Mouse (Mus musculus): ENCODE data around the gene Vrk1. TPM values are rescaled to one million over a fixed set of nuclear protein-coding genes. Genes with fewer than 3 reads are reported as not detected.

Gene Vrk1
- total RNA-seq, 1 experiment from 2014 or later: 167 TPM

DNA sequence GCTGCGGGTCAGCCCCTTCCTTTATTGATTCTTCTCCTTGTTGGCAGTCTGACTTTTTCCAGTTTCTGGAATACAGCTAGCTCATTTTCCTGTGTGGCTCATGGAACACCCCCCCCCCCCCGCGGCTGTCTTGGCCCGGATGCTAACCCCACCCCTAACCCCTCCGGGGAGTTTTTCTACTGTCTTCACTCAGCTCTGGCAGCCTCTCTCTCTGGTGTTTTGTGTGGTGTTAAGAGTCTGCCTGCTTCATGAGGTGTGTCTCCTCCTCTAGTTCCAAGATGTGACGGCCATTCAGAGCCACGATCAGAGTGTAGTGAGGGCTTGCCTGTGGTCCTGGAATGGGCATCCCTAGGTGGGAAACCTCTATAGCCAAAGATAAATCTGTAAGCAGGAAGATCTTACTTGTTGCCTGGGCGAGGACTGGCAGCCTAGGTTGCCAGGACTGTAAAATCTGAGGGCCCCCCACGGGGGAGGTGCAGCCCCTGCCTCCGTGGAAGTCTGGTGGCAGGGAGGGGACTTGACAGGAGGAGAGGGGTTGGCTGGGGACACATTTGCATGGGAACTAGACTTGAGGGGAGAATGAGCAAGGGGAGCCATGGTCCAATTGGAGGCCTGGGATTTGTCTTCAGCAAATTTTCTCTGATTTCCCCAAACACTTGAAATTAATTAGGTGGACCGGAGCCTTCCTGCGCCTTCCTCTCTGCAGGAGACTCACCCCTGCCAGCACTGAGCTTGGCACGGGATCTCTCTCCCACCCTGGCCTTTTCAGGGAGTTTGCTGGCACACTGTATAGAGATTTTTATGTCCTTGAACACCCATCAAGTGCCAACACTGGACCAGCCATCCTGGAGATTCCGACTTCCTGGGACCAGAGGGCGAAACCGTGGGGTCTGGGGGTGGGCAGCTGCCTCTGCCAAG, 93.0 kb downstream of the Vrk1 start:
- no peak for ATAC-seq (replicated peaks; ENCODE audit: low read depth, poor library complexity, severe bottlenecking)

DNA sequence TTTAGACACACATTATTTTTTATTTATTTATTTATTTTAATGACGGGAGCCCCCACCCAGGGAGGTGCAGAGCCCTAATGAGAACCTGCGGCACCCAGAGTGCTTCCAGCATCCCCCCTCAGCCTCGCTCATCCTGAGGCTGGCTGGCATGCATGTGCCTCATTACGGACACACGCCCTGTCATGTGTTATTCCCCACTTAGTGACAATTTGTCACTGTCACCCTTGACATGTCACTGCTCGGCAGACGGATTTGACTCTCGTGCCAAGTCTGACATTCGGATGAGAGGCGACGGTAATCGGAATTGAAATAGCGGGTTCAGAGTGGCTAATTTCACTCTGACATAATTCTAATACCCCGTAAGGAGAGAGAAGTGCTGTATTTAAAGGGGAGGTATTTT, 97.2 kb downstream of the Vrk1 start:
- ATAC-seq (replicated peaks; ENCODE audit: low read depth, poor library complexity, severe bottlenecking): no peak

DNA sequence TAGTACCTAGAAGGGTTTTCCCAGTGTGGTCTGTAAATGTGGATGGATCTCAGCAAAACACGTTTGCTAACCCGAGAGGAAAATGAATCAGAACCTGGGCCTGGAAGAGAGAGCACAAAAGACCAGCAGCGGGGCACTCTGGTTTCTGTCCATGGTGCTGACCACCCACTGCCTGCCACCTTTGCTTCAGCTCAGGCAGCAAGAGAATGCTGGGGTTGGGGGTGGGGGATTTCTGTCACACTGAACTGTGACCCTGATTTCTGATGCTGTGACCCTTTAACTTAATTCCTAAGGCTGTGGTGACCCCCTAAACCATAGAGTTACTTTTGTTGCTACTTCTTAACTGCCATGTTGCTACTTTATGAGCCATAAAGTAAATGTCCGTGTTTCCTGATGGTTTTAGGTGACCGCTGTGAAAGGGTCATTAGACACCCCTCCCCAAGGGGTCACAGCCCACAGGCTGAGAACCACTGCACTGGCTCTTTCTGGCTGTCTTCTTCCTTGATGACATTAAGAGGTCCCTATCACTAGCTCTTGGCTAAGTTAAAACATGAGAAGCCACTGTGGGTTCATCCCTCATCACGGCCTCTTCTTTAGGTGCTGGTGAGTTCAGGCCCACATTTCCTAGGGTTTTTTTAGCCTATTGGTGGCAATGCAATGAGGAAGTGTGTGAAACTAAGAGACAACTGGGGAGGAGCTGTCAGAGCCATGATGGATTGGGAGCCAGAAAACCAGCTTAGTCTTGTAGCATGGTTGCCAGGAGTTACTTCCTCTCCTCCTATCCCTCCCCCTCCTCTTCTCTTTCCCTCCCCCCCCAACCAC, 105.3 kb downstream of the Vrk1 start:
- 0 out of 2 replicates have a peak, but pooled peaks have one; percentile 39 for ATAC-seq (replicated peaks; ENCODE audit: low read depth, poor library complexity, severe bottlenecking)

GRCm38 (mm10) chr12:106115892-106116206, 105.8 kb downstream of the Vrk1 start:
- ATAC-seq (replicated peaks; ENCODE audit: low read depth, poor library complexity, severe bottlenecking): no peak

DNA sequence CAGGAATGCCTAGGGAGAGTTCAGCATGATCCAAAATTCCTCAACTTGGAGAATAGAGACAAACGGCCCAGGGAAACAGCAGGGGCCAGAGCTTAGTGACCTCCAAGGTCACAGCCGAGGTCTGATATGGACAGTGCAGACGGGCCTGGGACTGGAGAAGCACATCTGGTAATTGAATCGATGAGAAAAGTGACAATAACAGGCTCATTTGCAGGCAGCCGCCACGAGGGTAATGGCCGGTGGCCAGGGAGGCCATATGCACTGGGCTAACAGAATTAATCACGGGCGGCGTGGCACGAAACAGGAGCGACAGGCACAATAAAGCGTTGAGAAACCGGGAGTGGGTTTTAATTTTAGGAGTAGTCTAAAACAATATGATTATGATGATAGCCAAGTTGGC, 113.2 kb downstream of the Vrk1 start:
- ATAC-seq (replicated peaks; ENCODE audit: low read depth, poor library complexity, severe bottlenecking): no peak

- no peak for ATAC-seq (replicated peaks; ENCODE audit: low read depth, poor library complexity, severe bottlenecking)
Measured at GRCm38 (mm10) chr12:106124581-106124980, 114.6 kb downstream of the Vrk1 start.

Other genes with a start within 250 kb of the Vrk1 start
- 166 and 176 TPM in 2 replicates for gene Papola, start 225.5 kb upstream of the Vrk1 start, total RNA-seq (2017)

All from common myeloid progenitor, adult 5-6 weeks (primary cell).